Mouse (Mus musculus) olfactory bulb, adult 2 months (tissue): Measurements from ENCODE around the gene Ptpn22. TPM values are rescaled to one million over a fixed set of nuclear protein-coding genes. Genes with fewer than 3 reads are reported as not detected.
A peak's percentile ranks its signal among the peaks of the same experiment; 100 is the strongest.
"Not testable (repeated sequence)": the region's sequence is repeated elsewhere in the genome, so short reads cannot be mapped to it uniquely, and the experiment has no call there.

Source experiments
- H3K27ac ChIP-seq: fragments of 200-500 bp; 2 replicates; pipeline ENCODE4 v1.5.1; 2012; ENCODE audit warnings: low read depth, low read length; ENCODE audit not compliant: insufficient read depth
- H3K4me1 ChIP-seq: fragments of 200-500 bp; 2 replicates; pipeline ENCODE4 v1.6.1; 2012; ENCODE audit warnings: low read length; ENCODE audit not compliant: control insufficient read depth, insufficient read depth
- H3K4me3 ChIP-seq: fragments of 200-500 bp; 2 replicates; pipeline ENCODE4 v1.5.1; 2012; ENCODE audit warnings: mild to moderate bottlenecking, low read depth, low read length, moderate library complexity; ENCODE audit not compliant: insufficient read depth
- CTCF ChIP-seq: fragments of 200-500 bp; IDR thresholded peaks from 2 replicates; pipeline ENCODE4 v1.5.1; 2012; ENCODE audit warnings: low read depth, mild to moderate bottlenecking, low read length, moderate library complexity; ENCODE audit not compliant: insufficient read depth
- POLR2A ChIP-seq: fragments of 200-500 bp; IDR thresholded peaks from 2 replicates; pipeline ENCODE4 v1.6.1; 2012; ENCODE audit warnings: mild to moderate bottlenecking, low read depth, low read length, moderate library complexity; ENCODE audit not compliant: insufficient read depth
- WGBS: fragments of 180-500 bp; shearing (Covaris S2); methylation state at CpG from one replicate; pipeline ENCODE4 v1.1.7; 2018; 5-methylcytosine and 5-hydroxymethylcytosine counted together
- polyA plus RNA-seq: library from polyadenylated mRNA; stranded (reverse); fragments of >200 nt; gene quantifications from 2 replicates; pipeline ENCODE4 v1.2.4, GENCODE M21; 2012; ENCODE audit warnings: low replicate concordance; ENCODE audit not compliant: missing spikeins, insufficient read depth, insufficient read length

Gene Ptpn22
- not detected in 2 replicates for polyA plus RNA-seq

- TF ChIP-seq POLR2A (no peak), CTCF (no peak)
- 74% methylated on average over 12 of the region's 12 CpGs for WGBS
- no peak within 1 kb of the TSS for H3K4me3 ChIP-seq
Measured at GRCm38 (mm10) chr3:103858881-103859801, at the start of gene Ptpn22. Gene Ptpn22, plus strand, starts transcription at chr3:103859795.

GRCm38 (mm10) chr3:103809799-103810150 lies 49.8 kb upstream of the Ptpn22 start:
- Histone ChIP-seq H3K27ac (peak overlapping the region; percentile 57), H3K4me1 (no peaks in the 10 kb centered on the region; the same call in 1 of the 2 replicates), H3K4me3 (peak overlapping the region; percentile 85)
- 2% methylated on average over 14 of the region's 14 CpGs for WGBS
- TF ChIP-seq CTCF (no peak), POLR2A (no peak)

More at GRCm38 (mm10) chr3:103858881-103859801, at the start of gene Ptpn22:
- Histone ChIP-seq H3K27ac (no peak within 1 kb of the TSS; the same call in 1 of the 2 replicates), H3K4me1 (no peaks in the 10 kb centered on the region)

GRCm38 (mm10) chr3:103810967-103811366 lies 48.6 kb upstream of the Ptpn22 start:
- no peak overlapping the region for H3K4me3 ChIP-seq
- TF ChIP-seq POLR2A (no peak), CTCF (no peak)
- WGBS, result 88% methylated on average over 6 of the region's 6 CpGs
- no peaks in the 10 kb centered on the region; the same call in 1 of the 2 replicates for H3K4me1 ChIP-seq
- no peak overlapping the region for H3K27ac ChIP-seq

- Histone ChIP-seq H3K4me1 (no peaks in the 10 kb centered on the region), H3K27ac (no peak overlapping the region), H3K4me3 (no peak overlapping the region)
- TF ChIP-seq CTCF (no peak), POLR2A (no peak)
Measured at GRCm38 (mm10) chr3:103827548-103827947, 32.0 kb upstream of the Ptpn22 start.

GRCm38 (mm10) chr3:103829036-103829435 lies 30.6 kb upstream of the Ptpn22 start:
- no peak for TF ChIP-seq CTCF
- no peak for TF ChIP-seq POLR2A
- WGBS, result 89% methylated on average over 3 of the region's 3 CpGs
- H3K4me1 ChIP-seq, result no peaks in the 10 kb centered on the region
- H3K4me3 ChIP-seq, result no peak overlapping the region
- no peak overlapping the region for H3K27ac ChIP-seq

- WGBS, result 40% methylated on average over 1 of the region's 1 CpGs
- not testable (repeated sequence) for H3K27ac ChIP-seq, H3K4me1 ChIP-seq, H3K4me3 ChIP-seq
Measured at GRCm38 (mm10) chr3:103830681-103831080, 28.9 kb upstream of the Ptpn22 start.

- no peaks in the 10 kb centered on the region for H3K4me1 ChIP-seq
Measured at GRCm38 (mm10) chr3:103831146-103831545, 28.4 kb upstream of the Ptpn22 start.

GRCm38 (mm10) chr3:103832426-103832825 lies 27.2 kb upstream of the Ptpn22 start, which contains the start of gene Bcl2l15:
Gene Bcl2l15, plus strand, starts transcription at chr3:103832601.
- H3K4me3 ChIP-seq, result no peak within 1 kb of the TSS
- no peaks in the 10 kb centered on the region for H3K4me1 ChIP-seq
- TF ChIP-seq CTCF (no peak), POLR2A (no peak)

More at GRCm38 (mm10) chr3:103831146-103831545, 28.4 kb upstream of the Ptpn22 start:
- no peak overlapping the region for H3K27ac ChIP-seq
- 88% methylated on average over 7 of the region's 7 CpGs for WGBS
- no peak overlapping the region for H3K4me3 ChIP-seq
- TF ChIP-seq CTCF (no peak), POLR2A (no peak)

GRCm38 (mm10) chr3:103834001-103834400 lies 25.6 kb upstream of the Ptpn22 start:
- Histone ChIP-seq H3K27ac (no peak overlapping the region), H3K4me1 (no peaks in the 10 kb centered on the region), H3K4me3 (no peak overlapping the region)
- WGBS, result 80% methylated on average over 2 of the region's 2 CpGs
- TF ChIP-seq CTCF (no peak), POLR2A (no peak)

More at GRCm38 (mm10) chr3:103832426-103832825, 27.2 kb upstream of the Ptpn22 start, which contains the start of gene Bcl2l15:
- H3K27ac ChIP-seq, result no peak within 1 kb of the TSS
